Mouse (Mus musculus) liver, adult (tissue): Measurements from ENCODE around the gene Dtx1.

Experiments
- GATA4 ChIP-seq: IDR thresholded peaks from 2 replicates; pipeline ENCODE4 v1.6.1; 2014; ENCODE audit warnings: mild to moderate bottlenecking, low read length; ENCODE audit not compliant: insufficient replicate concordance

Dtx1 gene

DNA sequence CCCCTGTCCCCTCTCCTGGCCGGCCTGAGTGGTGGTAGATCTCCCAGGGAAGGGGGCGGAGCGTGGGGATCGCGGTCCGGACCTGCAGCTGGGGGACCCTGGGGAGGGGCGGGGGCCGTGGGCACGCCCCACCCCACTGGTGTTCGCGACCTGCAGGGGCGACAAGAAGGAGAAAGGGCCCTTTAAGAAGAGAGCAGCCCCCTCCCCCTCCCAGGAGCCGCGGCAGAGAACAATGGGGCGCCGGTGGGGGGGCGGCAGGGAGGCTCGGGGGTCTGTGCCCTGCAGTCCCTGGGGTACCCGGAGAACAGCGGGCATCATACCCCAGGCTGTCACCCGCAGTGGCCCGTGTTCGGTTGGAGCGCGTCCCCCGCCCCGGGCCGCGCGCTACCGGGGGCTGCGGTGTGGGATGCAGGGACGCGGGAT is 890 bp downstream of the Dtx1 start:
- TF ChIP-seq GATA4: no peak

- no peak for TF ChIP-seq GATA4
Observed at GRCm38 (mm10) chr5:120710161-120710825, 1.4 kb downstream of the Dtx1 start.

GRCm38 (mm10) chr5:120706976-120707375 is 4.8 kb downstream of the Dtx1 start:
- no peak for TF ChIP-seq GATA4

DNA sequence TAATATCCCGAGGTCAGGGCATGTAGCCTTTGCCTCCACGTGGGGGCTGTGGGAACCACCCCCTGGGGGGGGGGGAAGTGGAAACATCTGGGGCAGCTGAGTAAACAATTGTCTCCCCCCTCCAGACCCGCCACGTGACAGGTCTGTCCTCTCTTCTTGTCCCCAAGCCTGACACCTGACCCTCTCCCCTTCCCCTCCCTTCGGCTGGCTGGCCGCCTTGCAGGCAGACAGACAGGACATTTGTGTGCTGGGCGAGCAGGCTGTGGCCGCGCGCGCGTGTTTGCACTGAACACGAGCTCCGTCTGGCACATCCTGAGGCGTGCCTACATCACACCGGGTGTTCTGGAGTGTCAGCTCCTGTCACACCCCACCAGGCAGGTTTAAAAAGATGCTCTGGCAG is 5.2 kb downstream of the Dtx1 start:
- no peak for TF ChIP-seq GATA4

GRCm38 (mm10) chr5:120704421-120704820 is 7.3 kb downstream of the Dtx1 start:
- TF ChIP-seq GATA4: no peak

DNA sequence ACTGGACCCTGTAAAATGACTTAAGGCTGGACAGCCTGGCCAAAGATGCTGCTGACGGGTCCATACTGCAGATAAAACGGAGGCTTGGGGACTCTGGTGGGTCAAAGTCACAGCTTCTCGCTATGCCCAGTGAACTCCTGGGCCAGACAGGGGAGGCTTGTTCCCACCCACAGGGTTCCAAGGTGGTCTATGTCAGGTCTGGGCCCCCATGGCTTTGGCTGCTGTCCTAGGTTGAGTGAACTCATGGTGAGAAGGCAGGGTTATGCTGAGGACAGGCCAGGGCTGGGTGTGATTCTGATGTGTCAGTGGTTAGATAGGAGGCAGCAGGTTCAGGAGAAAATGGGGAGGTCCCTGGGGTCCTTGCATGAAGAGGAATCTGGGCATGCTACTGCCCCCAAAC is 8.1 kb downstream of the Dtx1 start:
- no peak for TF ChIP-seq GATA4

GRCm38 (mm10) chr5:120702969-120703368 is 8.8 kb downstream of the Dtx1 start:
- no peak for TF ChIP-seq GATA4

- TF ChIP-seq GATA4: no peak
Observed at GRCm38 (mm10) chr5:120702421-120702820, 9.3 kb downstream of the Dtx1 start.

DNA sequence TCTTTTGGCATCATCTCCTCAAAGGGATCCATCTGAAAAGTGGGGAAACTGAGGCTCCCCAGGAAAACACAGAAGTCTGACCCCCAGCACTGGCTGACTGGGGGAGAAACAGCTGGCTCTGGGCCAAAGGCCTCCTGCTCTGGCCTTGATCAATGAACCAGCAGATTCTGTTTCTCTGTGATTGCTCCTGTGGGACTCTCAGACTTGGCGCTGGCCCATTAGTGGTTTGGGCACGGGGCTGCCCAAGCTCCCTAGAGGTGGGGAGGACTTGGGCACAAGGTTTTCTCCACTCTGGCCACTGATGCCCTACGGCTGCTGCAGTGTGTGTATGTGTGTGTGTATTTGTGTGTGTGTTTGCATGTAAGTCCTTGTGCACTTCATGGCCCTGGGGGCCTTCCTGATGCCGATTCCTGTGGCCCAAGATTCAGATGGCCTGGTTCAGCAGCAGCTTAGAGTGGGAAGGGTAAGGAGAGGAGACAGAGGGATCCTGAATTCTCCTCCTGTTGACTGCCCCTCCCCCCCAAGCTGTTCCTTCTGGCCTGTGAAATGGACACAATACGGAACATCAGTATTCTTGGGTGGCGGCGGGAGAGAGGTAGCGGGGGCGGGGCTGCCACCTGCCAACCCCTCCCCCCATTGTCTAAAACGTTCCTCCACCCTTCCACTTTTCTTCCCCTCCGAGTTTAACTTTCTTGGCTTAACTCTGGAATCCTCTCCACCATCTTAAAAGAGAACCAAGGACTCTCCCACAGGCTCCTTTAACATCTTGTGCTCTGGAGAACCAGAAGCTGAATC is 10.5 kb downstream of the Dtx1 start:
- TF ChIP-seq GATA4: no peak

GRCm38 (mm10) chr5:120698801-120699391 is 12.8 kb downstream of the Dtx1 start:
- TF ChIP-seq GATA4: no peak

DNA sequence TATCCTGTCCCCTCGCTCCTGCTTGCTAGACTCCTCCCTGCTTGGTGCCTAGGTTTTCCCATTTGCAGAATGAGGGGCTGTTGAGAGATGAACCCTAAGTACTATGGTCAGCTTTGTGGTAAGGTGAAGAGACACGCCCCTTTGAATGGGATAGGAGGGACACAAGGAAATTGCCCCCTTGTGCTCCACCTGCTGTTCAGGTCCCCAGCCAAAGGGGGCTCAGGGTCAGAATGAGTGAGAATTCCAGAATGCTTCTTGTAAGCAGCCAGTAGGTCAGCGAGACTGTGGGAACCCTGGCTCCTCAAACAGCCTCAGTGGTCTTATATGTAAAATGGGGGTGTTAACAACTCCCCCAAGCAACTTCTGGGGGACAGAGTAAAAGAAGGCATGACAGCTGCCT is 13.5 kb downstream of the Dtx1 start:
- TF ChIP-seq GATA4: no peak

DNA sequence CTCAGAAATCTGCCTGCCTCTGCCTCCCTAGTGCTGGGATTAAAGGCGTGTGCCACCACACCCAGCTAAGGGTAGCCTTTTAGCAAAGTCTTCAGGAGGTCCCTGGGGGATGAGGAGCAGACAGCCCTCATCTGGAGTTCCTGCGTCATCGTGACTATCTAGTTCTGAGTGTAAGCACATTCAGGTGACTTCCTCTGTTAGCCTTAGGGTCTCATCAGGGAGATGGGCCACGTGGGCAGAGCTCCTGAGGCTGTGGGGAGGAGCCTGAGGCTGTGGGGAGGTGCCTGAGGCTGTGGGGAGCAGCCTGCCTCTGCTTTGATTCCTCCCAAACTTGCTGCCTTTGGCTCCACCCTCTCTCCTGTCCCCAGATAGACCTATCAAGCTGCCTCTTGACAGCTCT is 14.9 kb downstream of the Dtx1 start:
- no peak for TF ChIP-seq GATA4

- no peak for TF ChIP-seq GATA4
Observed at GRCm38 (mm10) chr5:120696057-120696743, 15.5 kb downstream of the Dtx1 start.

- no peak for TF ChIP-seq GATA4
Observed at GRCm38 (mm10) chr5:120694695-120695074, 17.0 kb downstream of the Dtx1 start.

- TF ChIP-seq GATA4: no peak
Observed at GRCm38 (mm10) chr5:120693931-120694694, 17.6 kb downstream of the Dtx1 start.

- no peak for TF ChIP-seq GATA4
Observed at GRCm38 (mm10) chr5:120692034-120692433, 19.7 kb downstream of the Dtx1 start.

DNA sequence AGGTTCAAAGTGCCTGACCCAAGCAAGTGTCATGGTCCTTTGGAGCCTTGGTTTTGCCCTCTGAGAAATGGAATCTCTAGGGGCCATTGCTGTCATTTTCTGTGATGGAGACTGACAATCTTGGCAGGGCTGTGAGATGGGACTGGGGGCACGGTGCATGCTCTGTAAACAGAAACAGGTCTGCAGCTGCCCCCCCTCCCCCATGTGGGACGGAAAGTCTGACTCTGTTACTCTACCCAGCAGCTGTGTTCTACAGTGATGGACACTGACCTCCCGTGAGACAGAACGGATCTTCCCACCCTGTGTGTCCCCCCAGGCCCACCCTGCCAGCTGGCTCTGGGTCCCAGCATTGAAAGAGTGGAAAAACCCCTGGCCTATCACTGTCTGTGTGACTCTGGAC is 21.3 kb downstream of the Dtx1 start:
- no peak for TF ChIP-seq GATA4
